Mouse (Mus musculus) left cerebral cortex, adult 8-10 months (tissue): ENCODE data around the gene Ngef. TPM values are rescaled to one million over a fixed set of nuclear protein-coding genes. Genes with fewer than 3 reads are reported as not detected.

ENCODE experiments used
- DNase-seq, 2 experiments: peaks; one replicate each; pipeline ENCODE4 v3.0.0; 2022; ENCODE audit warnings: low spot score in 2 of 2
- total RNA-seq, 4 experiments: library from RNA; stranded (reverse); gene quantifications; 2 replicates each; pipeline ENCODE4 v1.2.4; 2022

Gene Ngef
- total RNA-seq, 4 experiments from 2014 or later = 351 to 426 (median 388) TPM

- no peak for DNase-seq
These were observed 5.3 kb downstream of the Ngef start for GRCm38 (mm10) chr1:87568398-87568797.

GRCm38 (mm10) chr1:87565760-87566159, 7.9 kb downstream of the Ngef start:
- no peak for DNase-seq

GRCm38 (mm10) chr1:87562967-87563366, 10.7 kb downstream of the Ngef start:
- DNase-seq = no peak

- no peak for DNase-seq
These were observed 20.1 kb downstream of the Ngef start for GRCm38 (mm10) chr1:87553586-87553985.

- no peak for DNase-seq
These were observed 22.7 kb downstream of the Ngef start for GRCm38 (mm10) chr1:87551008-87551407.

GRCm38 (mm10) chr1:87541614-87542013, 32.1 kb downstream of the Ngef start:
- no peak for DNase-seq

GRCm38 (mm10) chr1:87537008-87537407, 36.7 kb downstream of the Ngef start:
- no peak for DNase-seq

GRCm38 (mm10) chr1:87534118-87534517, 39.6 kb downstream of the Ngef start:
- no peak for DNase-seq

- DNase-seq = no peak
These were observed 41.3 kb downstream of the Ngef start for GRCm38 (mm10) chr1:87532346-87532745.

GRCm38 (mm10) chr1:87527191-87527590, 46.5 kb downstream of the Ngef start:
- DNase-seq = no peak

GRCm38 (mm10) chr1:87525041-87525440, 48.6 kb downstream of the Ngef start:
- no peak for DNase-seq

- DNase-seq = no peak
These were observed 52.1 kb downstream of the Ngef start for GRCm38 (mm10) chr1:87521523-87521922.

GRCm38 (mm10) chr1:87520467-87520866, 53.2 kb downstream of the Ngef start:
- no peak for DNase-seq

GRCm38 (mm10) chr1:87510845-87511244, 62.8 kb downstream of the Ngef start:
- no peak for DNase-seq

- peak in 1 of 2 experiments; percentile 59 for DNase-seq
These were observed 63.4 kb downstream of the Ngef start for GRCm38 (mm10) chr1:87510166-87510691.

- DNase-seq = no peak
These were observed 64.0 kb downstream of the Ngef start, which contains the start of gene Neu2 for GRCm38 (mm10) chr1:87509561-87510165. Neu2 (plus strand) TSS chr1:87509889.

- no peak for DNase-seq
These were observed 64.8 kb downstream of the Ngef start for GRCm38 (mm10) chr1:87508591-87509560.

- DNase-seq = no peak
These were observed 65.8 kb downstream of the Ngef start for GRCm38 (mm10) chr1:87507857-87508256.

- DNase-seq = no peak
These were observed 68.1 kb downstream of the Ngef start for GRCm38 (mm10) chr1:87505524-87505923.

- no peak for DNase-seq
These were observed 80.1 kb downstream of the Ngef start for GRCm38 (mm10) chr1:87493542-87493941.

- DNase-seq = no peak
These were observed 81.4 kb downstream of the Ngef start for GRCm38 (mm10) chr1:87492285-87492684.

- peak in 1 of 2 experiments; percentile 92 for DNase-seq
These were observed 87.3 kb downstream of the Ngef start for GRCm38 (mm10) chr1:87486386-87486785.
